Mouse (Mus musculus) ES-CJ7 (cell line): Measurements from ENCODE around the gene Utp18.

Source experiments
- DNase-seq: peaks from one replicate; pipeline ENCODE4 v3.0.0; 2011; ENCODE audit warnings: low read depth, low spot score

The Utp18 gene

GRCm38 (mm10) chr11:93829327-93829679, 56.3 kb downstream of the Utp18 start:
- no peak for DNase-seq

GRCm38 (mm10) chr11:93828619-93829326, 56.8 kb downstream of the Utp18 start:
- no peak for DNase-seq

- no peak for DNase-seq
Observed at GRCm38 (mm10) chr11:93822261-93822660, 63.3 kb downstream of the Utp18 start.

- DNase-seq, result no peak
Observed at GRCm38 (mm10) chr11:93821533-93821932, 64.0 kb downstream of the Utp18 start.

GRCm38 (mm10) chr11:93817966-93818738, 67.4 kb downstream of the Utp18 start:
- no peak for DNase-seq

- no peak for DNase-seq
Observed at GRCm38 (mm10) chr11:93812955-93813354, 72.6 kb downstream of the Utp18 start.

- peak; percentile 79 for DNase-seq
Observed at GRCm38 (mm10) chr11:93812125-93812868, 73.3 kb downstream of the Utp18 start.
